Mouse (Mus musculus) stomach, postnatal 0 days (tissue): ENCODE data around the gene Pqbp1. TPM values are rescaled to one million over a fixed set of nuclear protein-coding genes. Genes with fewer than 3 reads are reported as not detected.

Source experiments
- ATAC-seq: fragments of 200-750 bp; cut with Nextera tagmentation; 2 replicates; pipeline ENCODE4 v1.8.0; 2017; ENCODE audit not compliant: low FRiP score, low TSS enrichment
- DNase-seq: peaks from one replicate; pipeline ENCODE4 v3.0.0-alpha.2; 2016; ENCODE audit warnings: low spot score
- H3K27ac ChIP-seq: fragments of 300-500 bp; sonication (generic); replicated peaks from 2 replicates; pipeline ENCODE4 v1.5.1; 2014; ENCODE audit warnings: mild to moderate bottlenecking, control low read depth
- H3K27me3 ChIP-seq: fragments of 300-500 bp; sonication (generic); 2 replicates; pipeline ENCODE4 v1.6.1; 2014; ENCODE audit warnings: low read length; ENCODE audit not compliant: control insufficient read depth, insufficient read depth
- H3K36me3 ChIP-seq: fragments of 300-500 bp; sonication (generic); 2 replicates; pipeline ENCODE4 v1.6.1; 2014; ENCODE audit warnings: low read length, mixed read lengths; ENCODE audit not compliant: control insufficient read depth, insufficient read depth
- H3K4me1 ChIP-seq: fragments of 300-500 bp; sonication (generic); replicated peaks from 2 replicates; pipeline ENCODE4 v1.6.1; 2014; ENCODE audit warnings: antibody characterized with exemption; ENCODE audit not compliant: control insufficient read depth, insufficient read depth
- H3K4me2 ChIP-seq: fragments of 300-500 bp; sonication (generic); replicated peaks from 2 replicates; pipeline ENCODE4 v1.6.1; 2014; ENCODE audit warnings: low read depth, mild to moderate bottlenecking, control low read depth, moderate library complexity
- H3K4me3 ChIP-seq: fragments of 300-500 bp; sonication (generic); 2 replicates; pipeline ENCODE4 v1.5.1; 2014; ENCODE audit warnings: low read depth, low read length, control low read depth
- H3K9ac ChIP-seq: fragments of 300-500 bp; sonication (generic); 2 replicates; pipeline ENCODE4 v1.6.1; 2014; ENCODE audit warnings: mild to moderate bottlenecking, low read length, control low read depth, mixed read lengths
- H3K9me3 ChIP-seq: fragments of 300-500 bp; sonication (generic); 2 replicates; pipeline ENCODE4 v1.6.1; 2016; ENCODE audit warnings: low read length; ENCODE audit not compliant: control insufficient read depth
- CTCF ChIP-seq: IDR thresholded peaks from 2 replicates; pipeline ENCODE4 v1.5.1; 2016; ENCODE audit warnings: antibody characterized with exemption, low read depth, mild to moderate bottlenecking, moderate library complexity
- EP300 ChIP-seq: optimal IDR thresholded peaks from 2 replicates; pipeline ENCODE3; 2016; ENCODE audit warnings: antibody characterized with exemption
- WGBS: fragments of 180-500 bp; shearing (Covaris S2); extraction: QIAGEN DNeasy Blood & Tissue Kit; methylation state at CpG from one replicate; pipeline ENCODE4 v1.1.7; 2014; 5-methylcytosine and 5-hydroxymethylcytosine counted together
- polyA plus RNA-seq: library from polyadenylated mRNA; unstranded; fragments of >200 nt; fragmentation: Nextera tagmentation; extraction: Ambion mirVana; gene quantifications from 2 replicates; pipeline ENCODE4 v1.2.1, GENCODE M21; 2015

Pqbp1 gene
- 60.6 and 62.2 TPM in 2 replicates for polyA plus RNA-seq

DNA sequence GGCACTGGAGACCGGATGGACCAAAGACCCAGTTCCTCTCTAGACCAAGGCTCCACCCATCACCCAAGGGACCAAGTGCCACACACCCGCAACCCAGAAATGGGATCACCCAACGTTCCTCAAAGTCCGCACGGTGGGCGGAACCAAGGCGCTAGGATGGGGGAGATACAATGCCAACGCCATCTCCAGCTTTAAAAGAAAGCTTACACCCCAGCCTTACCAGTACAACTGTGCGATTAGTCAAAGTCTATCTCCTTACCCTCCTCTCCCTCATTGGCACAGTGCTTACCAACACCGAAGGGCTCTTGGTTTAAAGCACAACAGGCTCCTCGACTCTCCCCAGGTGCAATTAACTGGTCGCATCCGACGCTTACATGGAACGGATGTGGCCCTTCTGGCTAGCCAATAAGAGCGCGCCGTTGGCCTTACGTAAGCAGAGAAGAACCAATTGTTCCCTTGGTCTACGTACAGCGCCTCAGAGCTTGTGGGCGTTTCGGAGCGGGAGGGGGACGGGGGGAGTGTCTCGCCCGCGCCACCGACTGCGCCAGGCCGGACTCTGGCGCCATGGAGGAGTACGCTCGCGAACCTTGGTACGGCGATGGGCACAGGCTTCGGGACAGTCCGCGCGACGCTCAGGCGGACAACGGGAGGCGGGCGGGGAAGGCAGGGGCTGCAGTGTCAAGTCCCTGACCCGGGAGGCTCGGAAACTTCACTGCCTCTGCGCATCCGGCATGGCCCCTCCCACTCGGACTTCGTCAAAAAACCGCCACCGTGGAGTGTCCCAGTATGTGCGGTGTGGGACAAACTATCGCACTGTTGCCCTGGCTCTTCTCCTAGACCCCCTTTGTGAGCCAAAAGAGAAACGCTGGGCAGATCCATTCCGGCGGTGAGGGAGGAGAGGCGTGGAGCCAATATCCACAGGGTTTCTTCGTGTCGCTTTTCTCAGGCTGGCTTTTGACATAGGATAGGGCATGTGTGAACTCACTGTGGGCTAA, at the start of gene Pqbp1, which contains the start of gene Timm17b:
Pqbp1 (minus strand) TSS at position 390 of the 995 bp plus-strand sequence.
Timm17b (plus strand) TSS at position 478 of the 995 bp plus-strand sequence.
- H3K4me3 ChIP-seq = peak within 1 kb of the TSS; percentile 57
- peak within 1 kb of the TSS; percentile 76 for H3K27ac ChIP-seq
- peak within 1 kb of the TSS; percentile 52 for H3K4me2 ChIP-seq
- 16% methylated on average over 62 of the region's 62 CpGs for WGBS
- peak; percentile 87 for DNase-seq
- no peaks in the 10 kb centered on the region for H3K4me1 ChIP-seq
- no peaks in the 10 kb centered on the region for H3K27me3 ChIP-seq
- no peak for TF ChIP-seq EP300
- no peak for TF ChIP-seq CTCF
- H3K9ac ChIP-seq = peak within 1 kb of the TSS; percentile 61
- no peaks in the 10 kb centered on the region for H3K36me3 ChIP-seq
- H3K9me3 ChIP-seq = no peaks in the 10 kb centered on the region
- peak; percentile 98 for ATAC-seq

DNA sequence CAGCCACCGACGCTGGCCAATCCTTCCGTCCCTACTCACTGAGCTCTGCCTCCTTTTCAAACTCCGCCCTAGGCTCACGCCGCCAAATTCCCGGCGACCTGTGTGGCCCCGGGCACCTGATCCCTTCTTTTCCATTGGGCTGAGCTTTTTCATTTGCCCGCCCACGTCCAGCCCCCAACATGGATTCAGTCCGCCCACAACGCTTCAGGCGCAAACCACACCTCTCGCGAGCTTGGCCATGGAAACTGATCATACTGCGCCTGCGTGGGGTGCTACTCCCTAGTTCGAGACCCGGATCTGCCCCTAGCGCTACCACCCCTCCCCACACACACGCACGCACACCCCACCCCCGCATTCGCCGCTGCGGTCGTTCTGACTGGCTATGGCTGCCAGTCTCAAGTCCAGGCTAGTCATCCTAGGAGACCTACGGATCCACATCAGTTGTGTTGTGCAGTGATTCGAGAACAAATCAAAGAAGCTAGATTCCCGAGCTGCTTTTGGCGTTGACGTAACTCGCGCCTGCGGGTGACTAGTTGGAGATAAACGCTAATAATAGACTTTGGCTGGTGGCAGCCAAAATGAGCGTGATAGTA, 48.9 kb upstream of the Pqbp1 start:
- Histone ChIP-seq H3K27ac (0 out of 2 replicates have a peak overlapping the region, but pooled peaks have one; percentile 18), H3K4me3 (peak overlapping the region; percentile 44), H3K9ac (peak overlapping the region; percentile 51), H3K4me2 (peak overlapping the region; percentile 47), H3K9me3 (no peaks in the 10 kb centered on the region), H3K4me1 (no peaks in the 10 kb centered on the region), H3K36me3 (no peaks in the 10 kb centered on the region), H3K27me3 (no peaks in the 10 kb centered on the region)
- DNase-seq (peak; percentile 93), ATAC-seq (peak; percentile 99)
- no peak for TF ChIP-seq EP300
- 15% methylated on average over 38 of the region's 38 CpGs for WGBS

- no peak; the same call in 1 of the 2 replicates for ATAC-seq
Measured at GRCm38 (mm10) chrX:7947108-7947899, 48.2 kb upstream of the Pqbp1 start, which contains the start of gene Hdac6. Gene Hdac6, minus strand, starts transcription at chrX:7947889.

GRCm38 (mm10) chrX:7945618-7946017, 46.5 kb upstream of the Pqbp1 start:
- TF ChIP-seq CTCF (no peak), EP300 (no peak)
- no peaks in the 10 kb centered on the region for H3K9me3 ChIP-seq
- H3K9ac ChIP-seq = no peak overlapping the region
- ATAC-seq = no peak
- no peak overlapping the region for H3K4me2 ChIP-seq
- DNase-seq = no peak
- H3K27ac ChIP-seq = no peak overlapping the region
- H3K4me1 ChIP-seq = no peaks in the 10 kb centered on the region
- H3K27me3 ChIP-seq = no peaks in the 10 kb centered on the region
- no peaks in the 10 kb centered on the region for H3K36me3 ChIP-seq
- WGBS = 70% methylated on average over 8 of the region's 8 CpGs
- H3K4me3 ChIP-seq = no peak overlapping the region

More at GRCm38 (mm10) chrX:7947108-7947899, 48.2 kb upstream of the Pqbp1 start, which contains the start of gene Hdac6:
- H3K9ac ChIP-seq = peak within 1 kb of the TSS; percentile 51
- DNase-seq = no peak
- WGBS = 16% methylated on average over 33 of the region's 37 CpGs
- H3K27ac ChIP-seq = 0 out of 2 replicates have a peak within 1 kb of the TSS, but pooled peaks have one; percentile 18
- H3K4me3 ChIP-seq = peak within 1 kb of the TSS; percentile 44
- TF ChIP-seq EP300 (no peak), CTCF (peak; percentile 14; the same call in 1 of the 2 replicates)
- no peaks in the 10 kb centered on the region for H3K4me1 ChIP-seq
- H3K36me3 ChIP-seq = no peaks in the 10 kb centered on the region
- H3K4me2 ChIP-seq = peak within 1 kb of the TSS; percentile 49
- H3K9me3 ChIP-seq = no peaks in the 10 kb centered on the region
- H3K27me3 ChIP-seq = no peaks in the 10 kb centered on the region

- TF ChIP-seq EP300 (no peak), CTCF (no peak)
- H3K4me3 ChIP-seq = no peak overlapping the region
- no peaks in the 10 kb centered on the region for H3K36me3 ChIP-seq
- no peak overlapping the region for H3K4me2 ChIP-seq
- H3K27ac ChIP-seq = no peak overlapping the region
- H3K9ac ChIP-seq = no peak overlapping the region
- WGBS = 87% methylated on average over 6 of the region's 6 CpGs
- ATAC-seq = no peak; the same call in 1 of the 2 replicates
- H3K9me3 ChIP-seq = no peaks in the 10 kb centered on the region
- no peaks in the 10 kb centered on the region for H3K4me1 ChIP-seq
- DNase-seq = no peak
- no peaks in the 10 kb centered on the region for H3K27me3 ChIP-seq
Measured at GRCm38 (mm10) chrX:7937667-7938066, 38.6 kb upstream of the Pqbp1 start.
